In genomic region chr1:155146572-155146980, GRCm38 (mm10) we compare ENCODE assay signal across 8 mouse cellular contexts. TPM values are rescaled to one million over a fixed set of nuclear protein-coding genes. Genes with fewer than 3 reads are reported as not detected.
DNase-seq lines count a peak whose midpoint lies in the region; ATAC-seq and TF ChIP-seq lines count a peak whose summit lies in the region.

Gene Mr1 (minus strand): TSS chr1:155146814.

- H3K36me3 ChIP-seq in forebrain, embryonic 14.5 days (ENCODE audit: control insufficient read depth, insufficient read depth, low read length), result no peaks in the 10 kb centered on the region
- H3K36me3 ChIP-seq in hindbrain, embryonic 16.5 days (ENCODE audit: control insufficient read depth, insufficient read depth, low read length), result no peaks in the 10 kb centered on the region
- H3K36me3 ChIP-seq in liver, embryonic 11.5 days (ENCODE audit: control insufficient read depth, insufficient read depth, low read length), result no peaks in the 10 kb centered on the region
- H3K36me3 ChIP-seq in myocyte (ENCODE audit: control insufficient read depth, insufficient read depth), result no peaks in the 10 kb centered on the region

- 56% methylated on average over 8 of the region's 8 CpGs for WGBS in forebrain, embryonic 14.5 days
- WGBS in hindbrain, embryonic 16.5 days, result 49% methylated on average over 8 of the region's 8 CpGs
- WGBS in liver, embryonic 11.5 days, result 60% methylated on average over 8 of the region's 8 CpGs

- no peak within 1 kb of the TSS for H3K9ac ChIP-seq in forebrain, embryonic 14.5 days (ENCODE audit: low read length)
- H3K9ac ChIP-seq in hindbrain, embryonic 16.5 days (ENCODE audit: low read depth, low read length), result no peak within 1 kb of the TSS
- no peak within 1 kb of the TSS for H3K9ac ChIP-seq in liver, embryonic 11.5 days (ENCODE audit: low read depth, low read length)

- no peak within 1 kb of the TSS for H3K4me2 ChIP-seq in forebrain, embryonic 14.5 days (ENCODE audit: low read length)
- H3K4me2 ChIP-seq in hindbrain, embryonic 16.5 days (ENCODE audit: low read length), result peak within 1 kb of the TSS; percentile 25
- peak within 1 kb of the TSS; percentile 38 for H3K4me2 ChIP-seq in liver, embryonic 11.5 days
- H3K4me2 ChIP-seq in myocyte (ENCODE audit: low read depth), result peak within 1 kb of the TSS; percentile 79

- TF ChIP-seq POLR2A in myocyte (IDR thresholded peaks at IDR 0.05; ENCODE audit: insufficient read length, low read depth), result no peak

- peak; percentile 8 for DNase-seq in right cerebral cortex, postnatal 4 days
- no peak for DNase-seq in right cerebral cortex, postnatal 25 days
- peak; percentile 33 for DNase-seq in adrenal gland, postnatal 10 days
- DNase-seq in forebrain, embryonic 14.5 days (ENCODE audit: low spot score), result peak; percentile 89
- no peak for DNase-seq in liver, embryonic 11.5 days (ENCODE audit: low spot score)
- no peak for DNase-seq in ovary, postnatal 10 days (ENCODE audit: low spot score)

- no peak within 1 kb of the TSS for H3K4me3 ChIP-seq in forebrain, embryonic 14.5 days (ENCODE audit: low read depth, low read length)
- H3K4me3 ChIP-seq in hindbrain, embryonic 16.5 days (ENCODE audit: low read length), result peak within 1 kb of the TSS; percentile 21; the same call in 1 of the 2 replicates
- H3K4me3 ChIP-seq in liver, embryonic 11.5 days (ENCODE audit: low read depth, low read length), result no peak within 1 kb of the TSS; the same call in 1 of the 2 replicates
- H3K4me3 ChIP-seq in myocyte, result peak within 1 kb of the TSS; percentile 20

- H3K4me1 ChIP-seq in forebrain, embryonic 14.5 days (ENCODE audit: control insufficient read depth, insufficient read depth, low read length), result no peaks in the 10 kb centered on the region
- no peaks in the 10 kb centered on the region for H3K4me1 ChIP-seq in hindbrain, embryonic 16.5 days (ENCODE audit: control insufficient read depth, insufficient read depth, low read depth, low read length)
- H3K4me1 ChIP-seq in liver, embryonic 11.5 days (replicated peaks; ENCODE audit: control insufficient read depth, insufficient read depth, low read length), result 0 out of 2 replicates have a peak, but pooled peaks cover 3% of the 10 kb centered on the region

- no peaks in the 10 kb centered on the region for H3K27me3 ChIP-seq in forebrain, embryonic 14.5 days (replicated peaks; ENCODE audit: control insufficient read depth, insufficient read depth, low read length)
- no peaks in the 10 kb centered on the region for H3K27me3 ChIP-seq in hindbrain, embryonic 16.5 days (replicated peaks; ENCODE audit: control insufficient read depth, insufficient read depth, low read length)
- no peaks in the 10 kb centered on the region for H3K27me3 ChIP-seq in liver, embryonic 11.5 days (replicated peaks; ENCODE audit: control insufficient read depth, insufficient read depth, low read length)
- H3K27me3 ChIP-seq in myocyte (ENCODE audit: control insufficient read depth, insufficient read depth, insufficient read length), result no peaks in the 10 kb centered on the region

- H3K79me2 ChIP-seq in myocyte (ENCODE audit: control insufficient read depth, insufficient read depth), result no peaks in the 10 kb centered on the region

- ATAC-seq in forebrain, embryonic 14.5 days, result peak; percentile 68
- peak; percentile 85 for ATAC-seq in hindbrain, embryonic 16.5 days
- ATAC-seq in liver, embryonic 11.5 days (replicated peaks; ENCODE audit: low FRiP score), result 0 out of 2 replicates have a peak, but pooled peaks have one; percentile 64

- H3K27ac ChIP-seq in forebrain, embryonic 14.5 days (ENCODE audit: low read depth, low read length), result no peak within 1 kb of the TSS
- H3K27ac ChIP-seq in hindbrain, embryonic 16.5 days (ENCODE audit: low read depth, low read length), result no peak within 1 kb of the TSS
- no peak within 1 kb of the TSS for H3K27ac ChIP-seq in liver, embryonic 11.5 days (ENCODE audit: low read depth, low read length)

- no peaks in the 10 kb centered on the region for H3K9me3 ChIP-seq in forebrain, embryonic 14.5 days (replicated peaks; ENCODE audit: control insufficient read depth, low read length)
- no peaks in the 10 kb centered on the region for H3K9me3 ChIP-seq in hindbrain, embryonic 16.5 days (ENCODE audit: control insufficient read depth, low read length)
- H3K9me3 ChIP-seq in liver, embryonic 11.5 days (ENCODE audit: control insufficient read depth, low read length), result no peaks in the 10 kb centered on the region

- peak within 1 kb of the TSS; percentile 31 for H3ac ChIP-seq in myocyte (ENCODE audit: control insufficient read depth, insufficient read length)

TF ChIP-seq in myocyte, 11 proteins besides CTCF, POLR2A, EP300 and RAD21:
- TF ChIP-seq REST (IDR thresholded peaks at IDR 0.05; ENCODE audit: insufficient read depth, insufficient read length) (no peak), MYOD1 (IDR thresholded peaks at IDR 0.05; ENCODE audit: control insufficient read depth in 1 of 3, insufficient read length in 2 of 3, low read depth in 2 of 3) (no peak), POLR2AphosphoS2 (IDR thresholded peaks at IDR 0.05; ENCODE audit: insufficient read length, low read depth) (no peak), MYOG (IDR thresholded peaks at IDR 0.05; ENCODE audit: control insufficient read depth in 1 of 3, insufficient read depth in 1 of 3, insufficient read length in 2 of 3, low read depth in 2 of 3) (no peak), MAX (IDR thresholded peaks at IDR 0.05; ENCODE audit: low read depth) (no peak), USF1 (IDR thresholded peaks at IDR 0.05; ENCODE audit: low read depth) (no peak), TCF3 (IDR thresholded peaks at IDR 0.05; ENCODE audit: insufficient read length, low read depth) (no peak), SRF (IDR thresholded peaks at IDR 0.05; ENCODE audit: control insufficient read depth, insufficient read length, low read depth) (no peak), CEBPB (IDR thresholded peaks at IDR 0.05; ENCODE audit: insufficient read depth, poor library complexity, severe bottlenecking) (no peak), TCF12 (IDR thresholded peaks at IDR 0.05; ENCODE audit: insufficient read depth, poor library complexity, severe bottlenecking) (no peak), E2F4 (IDR thresholded peaks at IDR 0.05; ENCODE audit: insufficient read depth) (no peak)

RNA-seq across cellular contexts. Expression of gene Mr1, which starts in this region (rescaled TPM):
- total RNA-seq in adrenal gland, postnatal 10 days (2021), result 10 to 100 TPM; 13.4 to 18.6 TPM
- 0.80 and 1.2 TPM in 2 replicates for polyA plus RNA-seq in forebrain, embryonic 14.5 days (2014; fragmentation: Nextera tagmentation; extraction: Ambion mirVana)
- 2.1 and 2.5 TPM in 2 replicates for polyA plus RNA-seq in hindbrain, embryonic 16.5 days (2015; fragmentation: Nextera tagmentation; extraction: Ambion mirVana)
- 0.81 and 1.2 TPM in 2 replicates for polyA plus RNA-seq in liver, embryonic 11.5 days (2014; fragmentation: Nextera tagmentation; extraction: Ambion mirVana)
- polyA plus RNA-seq in myocyte (2012; fragmentation: generic; extraction: Trizol), result 3.9 TPM

Comparison
In these comparisons a context has a peak if more than half of its experiments do, and no peak if none do; other contexts are left out.
1. DNase-seq: peak in right cerebral cortex, postnatal 4 days (single experiment), adrenal gland, postnatal 10 days (single experiment) and forebrain, embryonic 14.5 days (single experiment); none in right cerebral cortex, postnatal 25 days (single experiment), liver, embryonic 11.5 days (single experiment) and ovary, postnatal 10 days (single experiment).
2. H3K4me3 ChIP-seq: peak in hindbrain, embryonic 16.5 days (single experiment) and myocyte (single experiment); none in forebrain, embryonic 14.5 days (single experiment) and liver, embryonic 11.5 days (single experiment).
3. Peak in every context shown above with its lines, with median percentiles within 50 percentile points of each other: ATAC-seq.